Comparison of ENCODE assay signal across 9 mouse cellular contexts in genomic region chr9:120583314-120583713, GRCm38 (mm10). TPM values are rescaled to one million over a fixed set of nuclear protein-coding genes. Genes with fewer than 3 reads are reported as not detected.
A peak's percentile ranks its signal among the peaks of the same experiment; 100 is the strongest.
DNase-seq lines count a peak whose midpoint lies in the region; ATAC-seq and TF ChIP-seq lines count a peak whose summit lies in the region.
"Had no signal": no experiment of that assay in that cellular context is flagged by ENCODE, and none has a peak within 500 bp of the region (broad histone marks: within the 10 kb centered on the region; RNA-seq: fewer than 3 reads in every experiment).

No protein-coding gene starts in this region.

- no peak for DNase-seq in heart, postnatal 0 days (ENCODE audit: low spot score)
- no peak for DNase-seq in heart, adult 2 months
- no peak for DNase-seq in forebrain, postnatal 0 days
- no peak for DNase-seq in urinary bladder, adult 18-20 months (ENCODE audit: low spot score in 2 of 2)
- DNase-seq in gastrocnemius, postnatal 4 days (ENCODE audit: low spot score in 2 of 2): no peak
- DNase-seq in layer of hippocampus, adult 8-10 months (ENCODE audit: low spot score in 2 of 2): no peak

- intact Hi-C loops in heart, adult 2 months (cut with DNase I): no loop called here

- H3K79me2 ChIP-seq in heart, adult 2 months (replicated peaks; ENCODE audit: control insufficient read depth, insufficient read depth, low read length): no peaks in the 10 kb centered on the region

- ATAC-seq in heart, postnatal 0 days (ENCODE audit: insufficient read depth, low read depth): no peak
- ATAC-seq in forebrain, postnatal 0 days: no peak
- peak; percentile 28; the same call in 1 of the 2 replicates for ATAC-seq in megakaryocyte-erythroid progenitor cell, adult 5-6 weeks (replicated peaks; ENCODE audit: low FRiP score, low TSS enrichment, poor library complexity, severe bottlenecking)

- TF ChIP-seq EP300 in heart, postnatal 0 days (IDR thresholded peaks at IDR 0.05; ENCODE audit: low read depth): no peak
- TF ChIP-seq EP300 in heart, adult 2 months (IDR thresholded peaks at IDR 0.05; ENCODE audit: insufficient read depth, low read depth, low read length): no peak

- H3K9me3 ChIP-seq in heart, postnatal 0 days (replicated peaks; ENCODE audit: control insufficient read depth, low read length): no peaks in the 10 kb centered on the region
- no peaks in the 10 kb centered on the region for H3K9me3 ChIP-seq in E14TG2a.4 (ENCODE audit: low read length)
- no peaks in the 10 kb centered on the region for H3K9me3 ChIP-seq in forebrain, postnatal 0 days (ENCODE audit: low read length)

- H3K4me2 ChIP-seq in heart, postnatal 0 days (ENCODE audit: low read depth, low read length): peak overlapping the region; percentile 79
- peak overlapping the region; percentile 52 for H3K4me2 ChIP-seq in forebrain, postnatal 0 days (ENCODE audit: low read depth)

- peak overlapping the region; percentile 40; the same call in 1 of the 2 replicates for H3K4me3 ChIP-seq in heart, postnatal 0 days (ENCODE audit: low read depth, low read length)
- H3K4me3 ChIP-seq in heart, adult 2 months: no peak overlapping the region
- peak overlapping the region; percentile 71; the same call in 1 of the 2 replicates for H3K4me3 ChIP-seq in E14TG2a.4 (replicated peaks; ENCODE audit: low read length)
- H3K4me3 ChIP-seq in forebrain, postnatal 0 days (ENCODE audit: low read depth, low read length): no peak overlapping the region

- no peak for TF ChIP-seq CTCF in heart, postnatal 0 days (IDR thresholded peaks at IDR 0.05; ENCODE audit: low read depth)
- TF ChIP-seq CTCF in heart, adult 2 months (IDR thresholded peaks at IDR 0.05): no peak
- no peak for TF ChIP-seq CTCF in E14TG2a.4 (conservative IDR thresholded peaks at IDR 0.05; ENCODE audit: low read length)
- TF ChIP-seq CTCF in forebrain, postnatal 0 days (IDR thresholded peaks at IDR 0.05; ENCODE audit: low read depth): peak; percentile 26

- no peak for TF ChIP-seq POLR2A in heart, adult 2 months (IDR thresholded peaks at IDR 0.05; ENCODE audit: insufficient read depth, low read depth, low read length)

- H3K9ac ChIP-seq in heart, postnatal 0 days (replicated peaks; ENCODE audit: low read depth, low read length): no peak overlapping the region
- H3K9ac ChIP-seq in heart, adult 2 months (ENCODE audit: low read depth, low read length): no peak overlapping the region
- H3K9ac ChIP-seq in forebrain, postnatal 0 days: no peak overlapping the region

- H3K36me3 ChIP-seq in heart, postnatal 0 days (replicated peaks; ENCODE audit: control insufficient read depth, insufficient read depth, low read length): no peaks in the 10 kb centered on the region
- H3K36me3 ChIP-seq in heart, adult 2 months (ENCODE audit: control insufficient read depth, insufficient read depth, low read length): no peaks in the 10 kb centered on the region
- H3K36me3 ChIP-seq in E14TG2a.4 (ENCODE audit: insufficient read depth, low read length): no peaks in the 10 kb centered on the region
- no peaks in the 10 kb centered on the region for H3K36me3 ChIP-seq in forebrain, postnatal 0 days (ENCODE audit: insufficient read depth)

- WGBS in heart, postnatal 0 days: 75% methylated on average over 3 of the region's 3 CpGs
- WGBS in heart, adult 2 months: 71% methylated on average over 3 of the region's 3 CpGs
- WGBS in forebrain, postnatal 0 days: 78% methylated on average over 3 of the region's 3 CpGs

- H3K27me3 ChIP-seq in heart, postnatal 0 days (ENCODE audit: control insufficient read depth, insufficient read depth, low read length): no peaks in the 10 kb centered on the region
- no peaks in the 10 kb centered on the region for H3K27me3 ChIP-seq in heart, adult 2 months (ENCODE audit: control insufficient read depth, insufficient read depth, low read length)
- 0 out of 2 replicates have a peak, but pooled peaks cover 3% of the 10 kb centered on the region for H3K27me3 ChIP-seq in E14TG2a.4 (ENCODE audit: insufficient read depth, low read length)
- H3K27me3 ChIP-seq in forebrain, postnatal 0 days (ENCODE audit: insufficient read depth, low read length): no peaks in the 10 kb centered on the region

- no peak overlapping the region for H3K27ac ChIP-seq in heart, postnatal 0 days (ENCODE audit: low read depth)
- no peak overlapping the region for H3K27ac ChIP-seq in heart, adult 2 months
- H3K27ac ChIP-seq in forebrain, postnatal 0 days (ENCODE audit: low read depth, low read length): no peak overlapping the region

- no peaks in the 10 kb centered on the region for H3K4me1 ChIP-seq in heart, postnatal 0 days (ENCODE audit: control insufficient read depth, insufficient read depth)
- peaks cover 6% of the 10 kb centered on the region for H3K4me1 ChIP-seq in heart, adult 2 months (ENCODE audit: control insufficient read depth, insufficient read depth, low read length)
- peaks cover 48% of the 10 kb centered on the region for H3K4me1 ChIP-seq in E14TG2a.4 (replicated peaks; ENCODE audit: low read depth, low read length)
- 0 out of 2 replicates have a peak, but pooled peaks cover 3% of the 10 kb centered on the region for H3K4me1 ChIP-seq in forebrain, postnatal 0 days (ENCODE audit: insufficient read depth)

RNA-seq across cellular contexts. Expression of gene Rpl14, which starts 12.1 kb away (rescaled TPM):
- 146 and 156 TPM in 2 replicates for total RNA-seq in heart, postnatal 0 days (2014; rRNA removed; ENCODE audit: low replicate concordance)
- 355 and 400 TPM in 2 replicates for polyA plus RNA-seq in heart, postnatal 0 days (2015; fragmentation: Nextera tagmentation; extraction: Ambion mirVana)
- total RNA-seq in heart, adult 2 months (2021): 100 to 1,000 TPM; 251 to 299 TPM
- 206 and 222 TPM in 2 replicates for polyA plus RNA-seq in heart, adult 2 months (2012; rRNA removed)
- 449 and 763 TPM in 2 replicates for total RNA-seq in forebrain, postnatal 0 days (2014; rRNA removed)
- 491 and 597 TPM in 2 replicates for polyA plus RNA-seq in forebrain, postnatal 0 days (2015; fragmentation: Nextera tagmentation; extraction: Ambion mirVana)
- 2,590 and 2,648 TPM in 2 replicates for total RNA-seq in megakaryocyte-erythroid progenitor cell, adult 5-6 weeks (2014; fragmentation: Nextera tagmentation)
- 3,531 and 3,679 TPM in 2 replicates for total RNA-seq in megakaryocyte-erythroid progenitor cell, adult 5-6 weeks (2017)
- 100 to 1,000 TPM; 689 to 696 TPM for total RNA-seq in gastrocnemius, postnatal 4 days (2021)
- 100 to 1,000 TPM; 289 to 388 (median 323) TPM for total RNA-seq in layer of hippocampus, adult 8-10 months (2022)

RNA-seq across cellular contexts. Expression of gene Entpd3, which starts 43.7 kb away (rescaled TPM):
- total RNA-seq in heart, postnatal 0 days (2014; rRNA removed; ENCODE audit: low replicate concordance): 0.23 and 2.8 TPM in 2 replicates
- polyA plus RNA-seq in heart, postnatal 0 days (2015; fragmentation: Nextera tagmentation; extraction: Ambion mirVana): 0.05 TPM in 1 of 2 replicates, not detected in the other
- total RNA-seq in heart, adult 2 months (2021): under 1 TPM in 1 of 2 experiments, not detected in 1; 0.07 TPM
- 0.23 and 0.26 TPM in 2 replicates for polyA plus RNA-seq in heart, adult 2 months (2012; rRNA removed)
- total RNA-seq in forebrain, postnatal 0 days (2014; rRNA removed): 3.6 and 5.5 TPM in 2 replicates
- polyA plus RNA-seq in forebrain, postnatal 0 days (2015; fragmentation: Nextera tagmentation; extraction: Ambion mirVana): 3.6 and 3.7 TPM in 2 replicates
- not detected in 2 replicates for total RNA-seq in megakaryocyte-erythroid progenitor cell, adult 5-6 weeks (2014; fragmentation: Nextera tagmentation)
- 0.27 TPM in 1 of 2 replicates, not detected in the other for total RNA-seq in megakaryocyte-erythroid progenitor cell, adult 5-6 weeks (2017)
- total RNA-seq in gastrocnemius, postnatal 4 days (2021): not detected
- 1 to 10 TPM; 7.1 to 9.9 (median 8.4) TPM for total RNA-seq in layer of hippocampus, adult 8-10 months (2022)
- total RNA-seq: granulocyte monocyte progenitor cell, adult 5-6 weeks had no signal

Comparison
In these comparisons a context has a peak if more than half of its experiments do, and no peak if none do; other contexts are left out.
1. H3K4me3 ChIP-seq: peak in heart, postnatal 0 days (single experiment) and E14TG2a.4 (single experiment); none in heart, adult 2 months (single experiment) and forebrain, postnatal 0 days (single experiment).